Mouse (Mus musculus) neural tube, embryonic 15.5 days (tissue): ENCODE results near the gene Xxylt1. TPM values are rescaled to one million over a fixed set of nuclear protein-coding genes. Genes with fewer than 3 reads are reported as not detected.

Source experiments
- ATAC-seq: fragments of 200-750 bp; cut with Nextera tagmentation; 2 replicates; pipeline ENCODE4 v1.8.0; 2017; ENCODE audit warnings: mild to moderate bottlenecking, moderate TSS enrichment, moderate library complexity; ENCODE audit not compliant: low FRiP score
- H3K27ac ChIP-seq: fragments of 300-500 bp; sonication (generic); replicated peaks from 2 replicates; pipeline ENCODE4 v1.5.1; 2015; ENCODE audit warnings: mild to moderate bottlenecking, inconsistent platforms
- H3K27me3 ChIP-seq: fragments of 300-500 bp; sonication (generic); replicated peaks from 2 replicates; pipeline ENCODE4 v1.6.1; 2015; ENCODE audit warnings: inconsistent platforms
- H3K36me3 ChIP-seq: fragments of 300-500 bp; sonication (generic); 2 replicates; pipeline ENCODE4 v1.6.1; 2015; ENCODE audit warnings: inconsistent platforms
- H3K4me1 ChIP-seq: fragments of 300-500 bp; sonication (generic); 2 replicates; pipeline ENCODE4 v1.6.1; 2015; ENCODE audit warnings: inconsistent platforms
- H3K4me2 ChIP-seq: fragments of 300-500 bp; sonication (generic); 2 replicates; pipeline ENCODE4 v1.6.1; 2015; ENCODE audit warnings: inconsistent platforms, mild to moderate bottlenecking, moderate library complexity
- H3K4me3 ChIP-seq: fragments of 300-500 bp; sonication (generic); replicated peaks from 2 replicates; pipeline ENCODE4 v1.5.1; 2015; ENCODE audit warnings: mild to moderate bottlenecking, inconsistent platforms
- H3K9ac ChIP-seq: fragments of 300-500 bp; sonication (generic); replicated peaks from 2 replicates; pipeline ENCODE4 v1.6.1; 2015; ENCODE audit warnings: mild to moderate bottlenecking, inconsistent platforms
- H3K9me3 ChIP-seq: fragments of 300-500 bp; sonication (generic); replicated peaks from 2 replicates; pipeline ENCODE4 v1.6.1; 2016; ENCODE audit warnings: inconsistent platforms
- WGBS: fragments of 180-500 bp; shearing (Covaris S2); methylation state at CpG from one replicate; pipeline ENCODE4 v1.1.7; 2015; ENCODE audit warnings: mixed read lengths; 5-methylcytosine and 5-hydroxymethylcytosine counted together
- polyA plus RNA-seq: library from polyadenylated mRNA; unstranded; fragments of >200 nt; fragmentation: Nextera tagmentation; extraction: Ambion mirVana; gene quantifications from 2 replicates; pipeline ENCODE4 v1.2.1, GENCODE M21; 2015

The Xxylt1 gene
- polyA plus RNA-seq, 1 experiment from 2014 or later, result 16.3 TPM

GRCm38 (mm10) chr16:31060714-31061113 is 20.5 kb downstream of the Xxylt1 start:
- H3K4me2 ChIP-seq, result no peak overlapping the region
- no peak for ATAC-seq

GRCm38 (mm10) chr16:31060226-31060625 is 21.0 kb downstream of the Xxylt1 start:
- Histone ChIP-seq H3K4me2 (no peak overlapping the region), H3K4me1 (peaks cover 15% of the 10 kb centered on the region), H3K9me3 (no peaks in the 10 kb centered on the region), H3K9ac (no peak overlapping the region), H3K4me3 (no peak overlapping the region), H3K36me3 (no peaks in the 10 kb centered on the region), H3K27ac (no peak overlapping the region), H3K27me3 (no peaks in the 10 kb centered on the region)
- ATAC-seq, result no peak
- over 99% methylated on average over 3 of the region's 3 CpGs for WGBS

More at GRCm38 (mm10) chr16:31060714-31061113, 20.5 kb downstream of the Xxylt1 start:
- Histone ChIP-seq H3K27me3 (no peaks in the 10 kb centered on the region), H3K27ac (no peak overlapping the region), H3K9ac (no peak overlapping the region), H3K4me3 (no peak overlapping the region), H3K4me1 (peaks cover 15% of the 10 kb centered on the region), H3K36me3 (no peaks in the 10 kb centered on the region), H3K9me3 (no peaks in the 10 kb centered on the region)
- 95% methylated on average over 13 of the region's 13 CpGs for WGBS

GRCm38 (mm10) chr16:31059730-31060129 is 21.5 kb downstream of the Xxylt1 start:
- Histone ChIP-seq H3K4me2 (no peak overlapping the region), H3K4me1 (peaks cover 15% of the 10 kb centered on the region), H3K27ac (no peak overlapping the region), H3K4me3 (no peak overlapping the region), H3K27me3 (no peaks in the 10 kb centered on the region), H3K36me3 (no peaks in the 10 kb centered on the region), H3K9ac (no peak overlapping the region), H3K9me3 (no peaks in the 10 kb centered on the region)
- ATAC-seq, result no peak
- WGBS, result 89% methylated on average over 4 of the region's 4 CpGs

GRCm38 (mm10) chr16:31052812-31053211 is 28.4 kb downstream of the Xxylt1 start:
- no peak for ATAC-seq
- Histone ChIP-seq H3K4me2 (no peak overlapping the region), H3K36me3 (no peaks in the 10 kb centered on the region), H3K4me1 (peaks cover 7% of the 10 kb centered on the region; the same call in 1 of the 2 replicates), H3K9ac (no peak overlapping the region), H3K27ac (no peak overlapping the region), H3K4me3 (no peak overlapping the region), H3K9me3 (no peaks in the 10 kb centered on the region), H3K27me3 (no peaks in the 10 kb centered on the region)
- WGBS, result 75% methylated on average over 6 of the region's 6 CpGs

GRCm38 (mm10) chr16:31052177-31052726 is 29.0 kb downstream of the Xxylt1 start:
- Histone ChIP-seq H3K36me3 (no peaks in the 10 kb centered on the region), H3K4me3 (no peak overlapping the region), H3K27me3 (no peaks in the 10 kb centered on the region), H3K9ac (no peak overlapping the region), H3K9me3 (no peaks in the 10 kb centered on the region), H3K27ac (no peak overlapping the region), H3K4me1 (peaks cover 7% of the 10 kb centered on the region; the same call in 1 of the 2 replicates), H3K4me2 (no peak overlapping the region)
- no peak for ATAC-seq
- 80% methylated on average over 7 of the region's 7 CpGs for WGBS

GRCm38 (mm10) chr16:31050701-31051100 is 30.5 kb downstream of the Xxylt1 start:
- H3K4me3 ChIP-seq, result no peak overlapping the region
- H3K9ac ChIP-seq, result no peak overlapping the region
- ATAC-seq, result no peak
- H3K27me3 ChIP-seq, result no peaks in the 10 kb centered on the region
- 91% methylated on average over 7 of the region's 7 CpGs for WGBS
- no peaks in the 10 kb centered on the region for H3K36me3 ChIP-seq
- H3K9me3 ChIP-seq, result no peaks in the 10 kb centered on the region
- peaks cover 6% of the 10 kb centered on the region; the same call in 1 of the 2 replicates for H3K4me1 ChIP-seq
- H3K4me2 ChIP-seq, result no peak overlapping the region
- no peak overlapping the region for H3K27ac ChIP-seq

- no peaks in the 10 kb centered on the region for H3K36me3 ChIP-seq
- H3K27me3 ChIP-seq, result no peaks in the 10 kb centered on the region
- peaks cover 6% of the 10 kb centered on the region; the same call in 1 of the 2 replicates for H3K4me1 ChIP-seq
- WGBS, result 76% methylated on average over 6 of the region's 6 CpGs
- H3K27ac ChIP-seq, result no peak overlapping the region
- H3K4me2 ChIP-seq, result no peak overlapping the region
- ATAC-seq, result no peak
- H3K9me3 ChIP-seq, result no peaks in the 10 kb centered on the region
- H3K9ac ChIP-seq, result no peak overlapping the region
- no peak overlapping the region for H3K4me3 ChIP-seq
Observed at GRCm38 (mm10) chr16:31048194-31048593, 33.0 kb downstream of the Xxylt1 start.

GRCm38 (mm10) chr16:31047186-31047898 is 33.9 kb downstream of the Xxylt1 start:
- no peak overlapping the region for H3K4me2 ChIP-seq
- H3K36me3 ChIP-seq, result no peaks in the 10 kb centered on the region
- no peaks in the 10 kb centered on the region for H3K27me3 ChIP-seq
- H3K4me1 ChIP-seq, result peaks cover 4% of the 10 kb centered on the region; the same call in 1 of the 2 replicates
- H3K9me3 ChIP-seq, result no peaks in the 10 kb centered on the region
- WGBS, result 79% methylated on average over 10 of the region's 10 CpGs
- no peak overlapping the region for H3K4me3 ChIP-seq
- no peak overlapping the region for H3K27ac ChIP-seq
- H3K9ac ChIP-seq, result no peak overlapping the region
- ATAC-seq, result no peak

- ATAC-seq, result no peak
- Histone ChIP-seq H3K9ac (no peak overlapping the region), H3K27me3 (no peaks in the 10 kb centered on the region), H3K4me1 (0 out of 2 replicates have a peak, but pooled peaks cover 3% of the 10 kb centered on the region), H3K9me3 (no peaks in the 10 kb centered on the region), H3K4me3 (no peak overlapping the region), H3K4me2 (no peak overlapping the region), H3K36me3 (no peaks in the 10 kb centered on the region), H3K27ac (0 out of 2 replicates have a peak overlapping the region, but pooled peaks have one; percentile 18)
- WGBS, result 65% methylated on average over 14 of the region's 14 CpGs
Observed at GRCm38 (mm10) chr16:31046217-31046659, 35.0 kb downstream of the Xxylt1 start.

- Histone ChIP-seq H3K9me3 (no peaks in the 10 kb centered on the region), H3K27me3 (no peaks in the 10 kb centered on the region), H3K4me1 (peaks cover 10% of the 10 kb centered on the region), H3K4me2 (no peak overlapping the region), H3K4me3 (no peak overlapping the region), H3K36me3 (no peaks in the 10 kb centered on the region), H3K27ac (no peak overlapping the region), H3K9ac (no peak overlapping the region)
- no peak for ATAC-seq
- 77% methylated on average over 5 of the region's 5 CpGs for WGBS
Observed at GRCm38 (mm10) chr16:31045211-31045610, 36.0 kb downstream of the Xxylt1 start.

- H3K27me3 ChIP-seq, result no peaks in the 10 kb centered on the region
- ATAC-seq, result no peak
- H3K9ac ChIP-seq, result no peak overlapping the region
- H3K27ac ChIP-seq, result no peak overlapping the region
- no peaks in the 10 kb centered on the region for H3K36me3 ChIP-seq
- H3K4me1 ChIP-seq, result peaks cover 16% of the 10 kb centered on the region
- 92% methylated on average over 5 of the region's 5 CpGs for WGBS
- no peaks in the 10 kb centered on the region for H3K9me3 ChIP-seq
- H3K4me2 ChIP-seq, result no peak overlapping the region
- H3K4me3 ChIP-seq, result no peak overlapping the region
Observed at GRCm38 (mm10) chr16:31043136-31043535, 38.1 kb downstream of the Xxylt1 start.

GRCm38 (mm10) chr16:31041566-31041965 is 39.7 kb downstream of the Xxylt1 start:
- Histone ChIP-seq H3K4me2 (no peak overlapping the region), H3K9me3 (no peaks in the 10 kb centered on the region), H3K9ac (no peak overlapping the region), H3K27me3 (no peaks in the 10 kb centered on the region), H3K4me1 (peaks cover 16% of the 10 kb centered on the region), H3K27ac (no peak overlapping the region), H3K4me3 (no peak overlapping the region), H3K36me3 (no peaks in the 10 kb centered on the region)
- WGBS, result 95% methylated on average over 2 of the region's 2 CpGs
- ATAC-seq, result no peak
